Mouse (Mus musculus) E14TG2a.4 (cell line): ENCODE measurements at regions not wholly inside any gene's neighbourhood (a gene's known extent, or its start where the extent isn't known, plus 50 kb on each side); places are given as distances from the start of the nearest gene placed in this dataset.

Experiments
- CTCF ChIP-seq: conservative IDR thresholded peaks from 2 replicates; pipeline ENCODE4 v1.5.1; 2014; ENCODE audit warnings: low read length
- NANOG ChIP-seq: IDR thresholded peaks from 2 replicates; pipeline ENCODE4 v1.6.1; 2014; ENCODE audit warnings: borderline replicate concordance, low read length, mixed read lengths
- POU5F1 ChIP-seq: IDR thresholded peaks from 2 replicates; pipeline ENCODE4 v1.6.1; 2014; ENCODE audit warnings: low read length, borderline replicate concordance

DNA sequence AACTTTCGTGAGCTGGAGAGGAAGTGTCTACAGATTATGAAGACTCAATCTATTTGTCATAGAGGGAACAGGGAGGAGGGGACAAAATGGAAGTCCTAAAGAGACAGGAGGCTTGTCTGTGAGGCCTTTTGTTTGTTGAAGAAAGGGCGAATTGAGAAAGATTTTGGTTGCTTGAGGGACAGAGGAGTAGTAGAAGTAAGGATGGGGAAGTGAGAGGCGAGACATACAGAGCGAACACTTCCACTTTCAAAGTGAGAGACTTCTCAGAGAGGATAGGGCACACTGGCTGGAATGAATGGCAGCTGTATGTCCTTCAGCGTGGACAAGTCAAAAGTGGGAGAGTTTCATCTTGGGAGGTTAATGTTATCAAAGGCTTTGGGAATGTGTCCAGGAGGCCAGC lies 169.0 kb upstream of the Ccdc54 start:
- TF ChIP-seq CTCF (no peak), NANOG (no peak), POU5F1 (no peak)
